Mouse (Mus musculus) gonadal fat pad, adult 2 months (tissue): ENCODE results near the gene Dpep2nb. TPM values are rescaled to one million over a fixed set of nuclear protein-coding genes. Genes with fewer than 3 reads are reported as not detected.
A peak's percentile ranks its signal among the peaks of the same experiment; 100 is the strongest.
"Not testable (repeated sequence)": the region's sequence is repeated elsewhere in the genome, so short reads cannot be mapped to it uniquely, and the experiment has no call there.

Source experiments
- DNase-seq: peaks from one replicate; pipeline ENCODE4 v3.0.0-alpha.2; 2012; ENCODE audit warnings: low read depth
- polyA plus RNA-seq: library from polyadenylated mRNA; depleted of rRNA; stranded (reverse); fragments of >200 nt; gene quantifications from 2 replicates; pipeline ENCODE4 v1.2.3, GENCODE M21; 2012; rRNA removed

Gene Dpep2nb
- not detected in 2 replicates for polyA plus RNA-seq

DNA sequence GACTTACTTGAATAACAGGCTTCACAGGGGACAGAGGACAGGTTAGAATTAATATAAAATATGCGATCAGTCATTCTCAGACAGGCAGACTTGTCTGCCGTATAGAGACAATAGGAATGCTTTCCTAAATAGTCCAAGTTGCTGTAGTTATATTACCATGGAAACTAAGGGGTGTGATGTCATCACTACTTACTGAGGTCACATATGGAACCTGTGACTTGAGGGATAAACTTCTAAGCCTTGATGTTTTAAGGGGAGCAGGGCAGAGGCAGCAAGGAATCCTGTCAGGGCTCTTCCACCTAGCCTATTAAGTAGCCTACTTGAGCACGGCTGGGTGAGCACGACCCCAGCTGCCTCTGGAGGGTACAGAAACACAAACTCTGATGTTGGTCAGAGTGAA is at the start of gene Dpep2nb:
Gene Dpep2nb (minus strand): TSS at position 101 of the 400 bp plus-strand sequence.
- DNase-seq = no peak

GRCm38 (mm10) chr8:106055038-106055437 is 49.3 kb upstream of the Dpep2nb start:
- DNase-seq = no peak

GRCm38 (mm10) chr8:106054190-106054811 is 48.5 kb upstream of the Dpep2nb start:
- no peak for DNase-seq

DNA sequence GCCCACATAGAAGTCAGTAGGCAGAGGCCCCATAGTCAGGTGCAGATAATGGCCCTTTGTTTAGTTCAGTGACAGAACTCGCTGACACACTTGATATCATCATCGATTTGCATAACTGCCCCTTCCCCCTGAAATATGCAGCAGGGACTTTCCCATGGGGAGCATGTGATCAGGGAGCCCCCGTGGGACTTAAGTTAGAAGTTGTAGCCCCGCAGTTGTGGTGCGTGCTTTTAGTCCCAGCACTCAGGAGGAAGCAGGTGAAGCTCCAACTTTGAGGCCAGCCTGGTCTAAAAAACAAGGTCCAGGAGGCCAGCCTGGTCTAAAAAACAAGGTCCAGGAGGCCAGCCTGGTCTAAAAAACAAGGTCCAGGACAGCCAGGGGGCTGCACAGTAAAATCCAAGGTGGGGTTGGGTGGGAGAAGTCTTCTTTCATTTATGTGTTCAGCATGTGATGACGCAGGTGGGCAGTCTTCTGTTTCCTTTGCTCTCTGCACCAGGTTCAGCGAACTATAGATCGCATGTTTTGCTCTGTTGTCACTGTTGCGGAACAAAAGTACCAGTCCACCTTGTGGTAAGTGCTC is 46.8 kb upstream of the Dpep2nb start:
- no peak for DNase-seq

DNA sequence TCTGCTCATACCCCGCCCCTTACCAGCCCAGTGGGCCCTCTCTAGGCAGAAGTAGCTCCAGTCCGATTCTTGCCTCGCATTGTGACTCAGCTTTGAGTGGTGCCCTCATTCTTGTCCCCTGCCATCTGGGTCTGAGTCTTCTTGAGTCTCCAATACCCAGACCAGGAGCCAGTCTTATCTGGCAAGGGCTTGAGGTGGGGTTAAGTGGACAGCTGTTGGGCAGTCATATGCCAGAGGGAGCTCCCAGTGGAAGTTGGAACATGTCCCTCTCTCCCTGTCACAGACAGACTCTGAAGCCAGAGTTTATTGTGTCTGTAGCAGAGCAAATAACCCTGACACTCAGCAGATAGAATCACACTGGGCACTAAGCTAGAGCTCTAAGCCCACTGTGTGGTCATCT is 45.3 kb upstream of the Dpep2nb start:
- no peak for DNase-seq

GRCm38 (mm10) chr8:106049840-106050239 is 44.1 kb upstream of the Dpep2nb start:
- no peak for DNase-seq

DNA sequence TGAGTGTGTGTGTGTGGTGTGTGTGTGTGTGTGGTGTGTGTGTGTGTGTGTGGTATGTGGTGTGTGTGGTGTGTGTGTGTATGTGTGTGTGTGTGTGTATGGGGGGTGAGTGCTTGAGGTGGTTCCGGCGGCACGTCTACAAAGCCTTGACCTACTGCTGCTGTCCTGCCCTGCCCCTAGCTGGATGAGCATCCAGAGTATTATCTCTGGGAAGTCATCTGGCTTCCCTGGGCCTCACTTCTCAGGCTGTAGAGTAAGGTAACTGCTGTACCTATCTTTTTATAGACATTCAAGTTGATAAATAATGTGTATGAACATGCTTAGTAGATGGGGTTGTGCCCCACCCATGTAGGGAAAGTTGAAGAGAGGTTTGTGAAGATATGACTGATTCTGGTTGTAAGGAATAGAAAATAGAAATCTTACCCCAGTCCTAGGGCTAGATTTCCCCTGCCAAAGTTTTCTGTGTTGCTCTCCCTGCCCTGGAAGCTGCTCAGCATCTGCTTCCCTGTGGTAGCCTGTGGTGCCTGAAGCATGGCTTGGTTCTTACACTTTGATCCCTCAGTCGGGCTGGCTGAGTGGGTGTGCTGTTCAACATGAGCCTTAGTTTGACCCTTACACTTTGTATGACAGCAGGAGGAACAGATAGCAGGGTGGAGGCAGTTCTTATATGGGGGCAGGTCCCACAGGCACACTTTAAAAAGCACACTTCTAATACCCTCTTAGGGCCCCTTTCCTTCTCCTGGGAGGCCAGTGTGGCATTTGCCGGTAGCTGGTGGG is 42.3 kb upstream of the Dpep2nb start:
- DNase-seq = no peak

DNA sequence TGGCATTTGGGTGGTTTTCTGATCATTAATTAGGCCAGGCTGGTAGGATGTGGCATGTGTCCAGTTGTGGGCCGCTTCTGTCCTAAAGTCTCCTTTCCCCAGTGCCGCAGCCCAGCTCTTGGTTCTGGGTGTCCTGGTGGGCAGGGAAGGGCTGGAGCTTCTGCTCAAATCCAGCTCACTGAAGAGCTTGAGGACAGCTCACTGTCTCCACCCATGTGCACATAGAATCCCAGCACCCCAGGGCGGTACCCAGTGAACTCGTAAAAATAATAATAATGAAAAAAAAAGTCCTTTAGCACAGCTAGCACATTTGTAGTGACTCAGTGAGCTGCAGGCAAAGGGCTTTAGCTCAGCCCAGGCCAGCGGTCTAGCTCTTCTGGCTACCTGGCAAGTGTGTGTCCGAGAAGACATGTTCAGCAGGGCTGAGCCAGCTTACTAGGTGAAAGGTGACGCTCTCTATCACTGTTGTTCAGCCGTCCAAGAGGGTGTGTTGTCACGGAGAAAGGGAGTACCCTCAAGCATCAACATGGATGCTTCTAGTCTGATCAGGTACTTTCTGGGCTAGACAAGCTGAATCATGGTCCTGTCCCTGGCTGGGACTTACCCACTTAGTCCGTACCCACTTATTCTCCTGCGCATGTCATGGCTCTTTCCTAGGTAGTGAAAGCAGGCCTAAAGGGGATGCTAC is 41.2 kb upstream of the Dpep2nb start:
- peak; percentile 70 for DNase-seq

- DNase-seq = no peak
Measured at GRCm38 (mm10) chr8:106044151-106044550, 38.4 kb upstream of the Dpep2nb start.

- DNase-seq = no peak
Measured at GRCm38 (mm10) chr8:106043055-106043454, 37.3 kb upstream of the Dpep2nb start.

DNA sequence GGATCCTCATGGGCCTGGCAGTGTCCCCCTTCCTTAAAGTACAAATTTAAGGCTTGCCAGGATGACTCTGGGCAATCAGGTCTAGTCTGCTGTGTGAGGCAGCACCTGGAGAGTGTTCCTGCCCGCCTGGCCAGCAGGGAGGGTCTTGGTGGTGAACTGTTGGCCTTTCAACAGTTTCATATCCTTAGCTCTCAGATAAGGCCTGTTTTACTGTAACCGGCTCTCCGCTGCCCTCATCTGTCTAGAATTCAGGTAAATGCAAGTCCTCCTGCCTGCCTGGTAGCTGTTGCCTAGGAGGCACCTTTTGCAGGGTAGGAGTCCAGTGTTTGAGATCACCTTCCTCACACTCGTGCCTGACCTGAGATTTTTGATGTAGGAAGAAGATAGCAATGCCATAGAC is 34.4 kb upstream of the Dpep2nb start:
- no peak for DNase-seq

- DNase-seq = no peak
Measured at GRCm38 (mm10) chr8:106039605-106040004, 33.8 kb upstream of the Dpep2nb start.

DNA sequence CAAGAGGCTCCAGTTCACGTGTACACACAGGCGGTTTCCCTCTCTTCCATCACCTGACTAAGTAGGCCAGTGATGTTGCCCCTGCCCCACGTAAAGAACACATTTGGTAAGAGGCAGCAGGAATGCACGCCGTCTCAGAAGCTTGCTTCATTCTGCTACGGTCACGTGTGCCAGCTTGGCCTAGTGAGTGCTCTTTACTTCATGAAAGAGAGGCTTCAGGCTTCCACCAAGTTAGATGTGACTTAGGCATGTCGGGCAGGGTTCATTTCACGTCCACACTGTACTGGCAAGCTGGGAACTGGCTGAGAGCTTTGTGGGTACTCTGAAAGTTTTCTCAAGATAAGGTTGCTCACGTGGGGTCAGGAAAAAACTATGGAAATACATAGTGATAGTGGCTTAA is 32.9 kb upstream of the Dpep2nb start:
- no peak for DNase-seq

DNA sequence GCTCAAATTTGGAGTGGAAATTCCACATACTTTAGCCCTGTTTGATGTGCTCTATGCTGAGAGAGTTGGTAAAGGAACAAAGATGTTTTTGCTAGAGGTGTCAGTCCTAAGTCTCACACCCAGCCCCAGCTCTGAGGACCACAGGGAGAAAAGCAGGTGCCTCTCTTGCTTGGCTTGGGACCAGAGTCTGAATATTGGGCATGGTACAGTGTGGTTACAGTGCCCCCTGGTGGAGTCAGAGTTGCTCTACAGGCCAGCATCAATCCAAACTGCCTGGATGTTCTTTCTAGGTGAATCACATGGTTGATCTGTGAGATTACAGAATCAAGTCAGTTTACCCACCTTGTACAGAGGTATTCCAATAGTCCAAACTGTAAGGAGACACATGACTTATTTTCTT is 16.7 kb upstream of the Dpep2nb start:
- no peak for DNase-seq

GRCm38 (mm10) chr8:106018039-106018438 is 12.3 kb upstream of the Dpep2nb start:
- DNase-seq = no peak

- DNase-seq = no peak
Measured at GRCm38 (mm10) chr8:106017130-106017529, 11.4 kb upstream of the Dpep2nb start.

DNA sequence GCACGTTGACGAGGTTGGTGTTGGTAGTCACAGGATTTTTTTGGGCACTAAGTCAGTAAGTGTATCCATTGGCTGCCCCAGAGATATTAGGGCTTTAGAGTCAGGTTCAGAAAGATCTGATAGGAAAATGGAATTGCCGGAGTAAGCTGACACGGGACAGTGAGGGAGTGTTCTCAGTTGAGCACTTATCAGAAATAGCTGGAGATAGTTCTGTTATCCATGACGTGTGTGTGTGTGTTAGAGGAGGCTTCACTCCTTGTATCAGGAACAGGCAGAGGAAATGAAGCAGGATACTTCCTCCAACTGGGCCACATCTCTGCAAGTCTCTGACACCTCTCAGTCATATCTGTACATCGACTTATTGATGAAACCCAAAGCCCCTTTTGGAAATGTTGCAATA is 10.5 kb upstream of the Dpep2nb start:
- DNase-seq = no peak

DNA sequence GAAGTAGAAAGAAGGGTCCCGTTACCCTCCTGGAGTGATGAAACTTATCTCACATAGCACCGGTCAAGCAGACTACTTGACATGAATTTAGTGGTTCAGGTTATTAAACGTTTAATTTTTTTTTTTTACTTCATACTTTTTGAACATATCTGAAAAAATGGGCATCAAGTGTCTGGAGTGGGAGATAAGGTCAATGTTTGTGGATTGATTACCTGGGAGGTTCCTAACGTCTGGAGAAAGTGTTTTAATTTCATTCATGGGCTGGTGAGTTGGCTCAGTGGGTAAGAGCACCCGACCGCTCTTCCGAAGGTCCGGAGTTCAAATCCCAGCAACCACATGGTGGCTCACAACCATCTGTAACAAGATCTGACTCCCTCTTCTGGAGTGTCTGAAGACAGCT is 6.4 kb upstream of the Dpep2nb start:
- not testable (repeated sequence) for DNase-seq

DNA sequence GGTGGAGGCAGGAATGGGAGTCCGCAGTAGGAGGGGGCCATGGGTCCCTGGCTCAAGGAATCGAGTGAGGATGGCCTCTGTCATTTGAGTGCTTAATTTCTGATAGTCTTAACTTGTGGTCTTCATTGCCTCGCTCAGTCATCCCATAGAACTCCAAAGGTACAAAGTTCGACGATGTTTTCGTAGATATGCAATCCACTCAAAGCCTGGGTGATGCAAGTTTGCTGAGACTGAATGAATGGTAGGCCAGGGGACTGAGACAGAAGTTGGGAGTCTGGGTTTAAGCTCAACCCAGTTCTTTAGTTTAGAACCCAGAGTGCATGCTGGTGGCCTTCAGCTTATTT is 5.8 kb upstream of the Dpep2nb start, which contains the start of gene Ddx28:
Gene Ddx28 (minus strand): TSS at position 240 of the 344 bp plus-strand sequence.
- no peak for DNase-seq

DNA sequence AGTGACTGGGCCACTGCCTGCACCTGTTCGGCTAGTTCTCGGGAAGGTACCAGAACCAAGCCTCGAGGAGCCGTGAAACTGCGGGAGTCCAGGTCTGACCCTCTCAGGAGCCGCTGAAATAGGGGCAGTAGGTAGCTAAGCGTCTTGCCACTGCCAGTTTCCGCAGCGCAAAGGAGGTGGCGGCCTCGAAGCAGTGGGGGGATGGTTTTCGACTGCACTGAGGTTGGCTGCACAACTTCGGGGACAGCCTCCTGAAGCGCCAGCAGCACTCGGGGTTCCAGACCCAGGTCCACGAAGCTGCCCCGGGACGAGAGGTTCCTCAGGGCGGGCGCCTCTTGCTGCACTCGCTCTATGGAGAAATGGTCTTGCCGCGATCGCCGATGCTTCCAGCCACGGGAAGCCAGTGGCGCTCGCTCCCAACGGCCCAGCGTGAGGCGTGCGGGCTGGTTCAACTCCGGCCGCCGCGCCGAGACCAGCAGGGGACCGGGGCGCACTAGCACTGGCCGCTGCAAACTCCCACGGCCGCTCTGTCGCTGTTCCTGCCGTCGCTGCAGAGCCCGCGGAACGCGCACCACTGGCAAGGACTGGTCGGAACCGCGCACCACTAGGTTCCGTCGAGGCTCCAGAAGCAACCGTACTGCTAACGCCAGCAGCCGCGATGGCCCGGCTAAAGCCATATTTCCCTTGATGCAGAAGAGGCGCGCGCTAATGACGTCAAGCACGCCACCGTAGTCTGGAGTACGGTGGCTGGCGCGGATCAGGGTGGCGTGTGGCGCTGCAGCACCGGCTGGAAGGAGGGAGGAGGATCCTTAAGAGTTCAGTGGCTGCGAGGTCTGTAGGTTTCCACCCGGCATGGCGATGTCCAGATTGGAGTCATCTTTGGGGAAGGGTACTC is 5.2 kb upstream of the Dpep2nb start:
- DNase-seq = no peak

DNA sequence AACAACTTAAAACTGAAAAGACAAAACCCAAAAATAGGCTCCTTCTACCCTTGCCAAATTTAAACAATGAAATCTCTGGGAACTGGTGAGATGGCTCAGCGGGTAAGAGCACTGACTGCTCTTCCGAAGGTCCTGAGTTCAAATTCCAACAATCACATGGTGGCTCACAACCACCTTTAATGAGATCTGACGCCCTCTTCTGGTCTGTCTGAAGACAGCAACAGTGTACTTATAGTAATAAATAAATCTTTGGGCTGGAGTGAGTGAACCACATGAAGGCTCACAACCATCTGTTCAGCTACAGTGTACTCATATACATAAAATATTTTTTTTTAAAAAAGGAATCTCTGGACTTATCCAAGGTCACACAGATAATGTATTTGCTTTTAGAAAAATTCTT is 2.1 kb upstream of the Dpep2nb start:
- not testable (repeated sequence) for DNase-seq
